Mouse (Mus musculus) induced T-regulatory cell, adult 2 months (primary cell): Measurements from ENCODE around the gene Nktr.

Source experiments
- DNase-seq: peaks from one replicate; pipeline ENCODE4 v3.0.0-alpha.2; 2012; ENCODE audit warnings: low read depth

The Nktr gene

GRCm38 (mm10) chr9:121718792-121719318 is at the start of gene Nktr:
Nktr (plus strand) TSS chr9:121719169.
- DNase-seq = peak; percentile 99

GRCm38 (mm10) chr9:121669348-121669791 is 49.6 kb upstream of the Nktr start:
- peak; percentile 75 for DNase-seq

GRCm38 (mm10) chr9:121671300-121671699 is 47.7 kb upstream of the Nktr start:
- peak; percentile 78 for DNase-seq

- DNase-seq = no peak
Observed at GRCm38 (mm10) chr9:121672311-121672710, 46.7 kb upstream of the Nktr start.

DNA sequence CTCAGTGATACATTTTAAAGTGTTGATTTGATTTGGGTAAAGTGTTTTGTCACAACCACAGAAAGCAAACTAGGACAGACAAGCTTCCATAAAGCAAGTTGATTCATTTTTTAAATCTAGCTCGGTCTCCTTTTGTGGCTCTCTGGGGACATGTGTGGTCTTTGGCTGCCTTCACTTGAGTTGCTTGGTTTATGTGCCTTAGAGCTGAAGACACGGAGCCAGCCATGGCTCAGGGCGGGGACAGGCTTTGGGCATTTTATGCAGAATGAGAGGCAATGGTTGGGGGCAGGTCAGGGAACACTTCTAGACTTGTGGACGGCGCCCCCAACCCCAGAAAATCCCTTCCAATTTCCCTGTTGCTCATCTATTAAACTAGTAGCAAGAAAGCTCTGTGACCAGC is 45.3 kb upstream of the Nktr start:
- no peak for DNase-seq

DNA sequence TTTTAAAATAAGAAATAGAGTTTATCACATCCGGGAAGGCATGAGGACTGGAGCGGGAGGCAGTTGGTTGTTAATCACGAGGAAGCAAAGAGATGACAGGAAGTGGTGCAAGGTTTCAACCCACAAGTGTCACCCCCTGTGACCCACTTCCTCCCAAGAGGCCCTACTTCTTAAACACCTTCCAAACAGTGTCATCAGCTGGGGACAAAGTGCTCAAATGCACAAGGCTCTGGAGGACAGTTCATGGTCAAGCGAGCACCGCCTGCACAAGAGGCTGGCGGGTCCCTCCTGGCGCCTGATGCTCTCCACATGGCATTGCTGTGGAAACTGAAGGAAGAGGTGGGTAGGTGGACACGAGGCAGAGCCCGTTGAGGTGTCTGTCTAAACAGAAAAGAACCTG is 44.0 kb upstream of the Nktr start:
- peak; percentile 90 for DNase-seq

- DNase-seq = peak; percentile 53
Observed at GRCm38 (mm10) chr9:121675556-121675955, 43.4 kb upstream of the Nktr start.

DNA sequence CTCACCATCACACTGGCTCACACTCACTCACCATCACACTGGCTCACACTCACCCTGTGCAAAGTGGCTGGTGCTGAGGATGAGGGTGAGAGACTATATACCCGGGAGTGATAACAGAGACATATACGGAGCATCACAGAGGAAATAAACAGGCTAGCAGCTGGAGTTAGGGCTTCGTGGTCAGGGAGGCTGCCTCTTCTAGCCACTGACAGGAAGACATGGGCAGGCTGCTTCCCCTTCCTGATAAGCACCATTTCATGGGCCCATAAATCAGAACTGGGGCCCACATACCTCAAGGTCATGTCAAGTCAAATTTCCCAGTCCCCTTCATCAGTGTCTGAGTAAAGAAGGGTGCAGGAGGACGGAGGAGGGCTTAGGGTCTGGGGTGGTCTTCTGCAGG is 41.9 kb upstream of the Nktr start:
- DNase-seq = peak; percentile 64

DNA sequence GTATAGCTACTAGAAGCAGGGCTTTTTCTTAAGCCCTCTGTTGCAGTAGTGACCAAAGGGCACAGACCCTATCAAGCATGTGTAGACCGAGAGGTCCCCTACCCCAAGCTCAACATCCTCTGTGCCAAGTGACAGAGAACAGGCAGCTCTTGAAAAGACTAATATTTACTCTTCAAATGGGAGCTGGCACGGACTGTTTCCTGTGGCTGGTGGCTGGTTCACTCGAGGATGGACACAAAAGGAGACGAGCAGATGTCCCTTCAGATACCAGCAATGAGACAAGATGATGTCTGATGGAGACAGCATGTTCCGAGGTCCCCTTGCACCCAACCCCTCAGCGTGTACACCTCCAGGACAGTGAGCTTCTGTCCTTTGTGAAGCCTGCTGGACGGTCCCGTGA is 41.5 kb upstream of the Nktr start:
- no peak for DNase-seq

- peak; percentile 81 for DNase-seq
Observed at GRCm38 (mm10) chr9:121679549-121679948, 39.4 kb upstream of the Nktr start.

DNA sequence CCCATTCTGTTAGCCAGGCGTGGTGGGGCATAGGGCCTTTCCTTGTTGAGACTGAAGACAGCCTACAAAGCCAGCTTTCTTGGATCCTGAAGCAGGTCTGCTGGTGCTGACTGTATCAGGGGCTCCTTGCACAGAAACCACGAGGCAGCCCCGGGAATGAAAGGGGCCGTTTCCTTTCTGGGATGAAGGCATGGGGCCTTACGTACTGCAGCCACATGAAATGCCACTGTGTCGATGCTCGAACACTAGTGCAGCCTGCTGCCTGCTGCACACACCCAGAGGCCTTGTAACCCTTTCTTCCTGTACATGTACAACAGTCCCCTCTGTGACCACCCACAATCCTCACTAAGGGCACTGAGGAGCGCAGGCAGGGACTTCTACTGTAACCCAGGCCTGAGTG is 37.8 kb upstream of the Nktr start:
- DNase-seq = no peak

- peak; percentile 81 for DNase-seq
Observed at GRCm38 (mm10) chr9:121682037-121682680, 36.8 kb upstream of the Nktr start.

DNA sequence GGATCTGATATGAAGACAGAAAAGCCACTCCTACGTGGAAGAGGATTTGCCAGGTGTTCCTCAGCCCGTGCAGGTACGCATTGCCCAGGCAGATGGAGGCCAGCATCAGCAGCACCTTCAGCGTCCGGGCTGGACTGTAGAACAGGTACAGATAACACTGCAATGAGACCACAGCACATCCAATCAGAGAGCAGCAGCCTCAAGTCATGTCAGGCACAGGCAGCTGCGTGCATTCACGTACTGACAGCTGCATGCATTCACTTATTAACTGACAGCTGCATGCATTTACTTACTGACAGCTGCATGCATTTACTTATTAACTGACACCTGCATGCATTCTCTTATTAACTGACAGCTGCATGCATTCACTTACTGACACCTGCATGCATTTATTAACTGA is 34.3 kb upstream of the Nktr start:
- DNase-seq = no peak

GRCm38 (mm10) chr9:121690200-121690651 is 28.7 kb upstream of the Nktr start:
- no peak for DNase-seq

GRCm38 (mm10) chr9:121690734-121691133 is 28.2 kb upstream of the Nktr start:
- DNase-seq = no peak

GRCm38 (mm10) chr9:121694736-121695135 is 24.2 kb upstream of the Nktr start:
- no peak for DNase-seq

DNA sequence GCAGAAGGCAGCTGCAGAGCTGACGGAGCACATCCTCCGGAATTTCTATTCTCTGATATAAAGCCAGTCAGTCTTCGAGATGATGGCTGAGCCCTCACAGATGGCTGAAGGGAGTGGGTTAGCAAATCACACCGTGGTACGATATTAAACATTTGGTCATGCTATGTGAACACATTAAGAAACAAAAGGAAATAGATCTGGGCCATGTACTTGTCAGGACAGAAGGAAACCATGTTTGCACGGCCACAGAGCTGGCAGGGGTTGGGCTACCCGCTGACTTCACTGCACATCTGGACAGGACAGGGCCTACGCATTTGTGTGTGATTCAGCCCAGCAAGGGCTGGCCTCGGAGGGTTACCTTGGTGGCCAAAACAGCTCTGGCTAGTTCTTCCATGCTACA is 22.3 kb upstream of the Nktr start:
- no peak for DNase-seq

GRCm38 (mm10) chr9:121697150-121698049 is 21.6 kb upstream of the Nktr start:
- DNase-seq = peak; percentile 79

DNA sequence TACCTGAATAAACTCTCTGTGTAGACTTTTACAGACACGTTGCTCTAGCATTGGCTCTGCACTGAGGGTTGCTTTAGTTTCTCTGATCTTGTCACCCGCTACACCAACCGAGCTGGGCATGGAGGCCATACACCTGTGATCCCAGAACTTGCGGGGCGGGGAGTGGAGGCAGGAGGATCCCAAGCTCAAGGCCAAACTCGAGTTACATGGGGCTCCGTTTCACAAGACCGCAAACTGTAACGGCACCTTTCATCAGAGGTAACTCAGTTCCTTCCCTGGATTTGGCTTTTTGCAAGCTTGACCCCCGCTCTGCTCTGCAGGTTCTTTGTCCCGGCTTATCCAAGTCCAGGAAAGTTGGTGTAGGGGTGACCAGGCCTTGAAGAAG is 14.7 kb upstream of the Nktr start:
- no peak for DNase-seq

GRCm38 (mm10) chr9:121704646-121705625 is 14.0 kb upstream of the Nktr start, which contains the start of gene Sec22c:
Sec22c (minus strand) TSS chr9:121705490.
- DNase-seq = peak; percentile 95

DNA sequence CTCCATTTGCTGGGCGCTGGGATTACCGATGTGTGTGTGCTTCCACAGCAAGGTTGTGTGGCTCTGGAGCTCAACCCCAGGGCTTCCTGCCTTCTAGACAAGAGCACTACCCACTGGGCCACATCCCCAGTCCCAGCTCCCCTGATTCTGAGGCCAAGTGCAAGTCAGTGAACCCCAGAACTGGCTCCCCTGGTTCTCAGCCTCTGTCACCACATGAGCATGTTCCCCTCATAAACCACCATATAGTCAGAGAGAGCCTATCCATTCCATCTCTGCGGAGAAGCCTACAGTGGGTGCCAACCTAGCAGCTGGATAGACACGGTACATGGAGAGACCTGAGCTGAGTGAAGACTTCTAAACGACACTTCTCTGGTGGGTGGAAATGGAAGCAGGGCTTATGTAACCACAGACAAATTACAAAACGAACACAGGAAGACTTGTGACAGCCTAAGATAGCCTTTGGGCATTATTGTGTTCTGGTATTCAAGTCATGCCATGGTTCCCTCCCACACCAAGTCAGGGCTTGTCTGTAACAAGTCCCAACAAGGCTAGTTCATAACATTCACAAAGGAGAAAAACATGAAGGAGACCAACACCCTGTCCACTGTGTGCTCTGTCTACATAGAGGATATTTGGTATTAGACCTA is 12.8 kb upstream of the Nktr start:
- peak; percentile 35 for DNase-seq
